Mouse (Mus musculus) intestine, postnatal 0 days (tissue): ENCODE results near the gene Meig1. TPM values are rescaled to one million over a fixed set of nuclear protein-coding genes. Genes with fewer than 3 reads are reported as not detected.

ENCODE experiments used
- ATAC-seq: fragments of 200-750 bp; cut with Nextera tagmentation; 2 replicates; pipeline ENCODE4 v1.8.0; 2017; ENCODE audit warnings: mild to moderate bottlenecking, moderate TSS enrichment, moderate library complexity
- H3K27ac ChIP-seq: fragments of 300-500 bp; sonication (generic); 2 replicates; pipeline ENCODE4 v1.5.1; 2014; ENCODE audit warnings: mild to moderate bottlenecking, low read depth, low read length, moderate library complexity
- H3K27me3 ChIP-seq: fragments of 300-500 bp; sonication (generic); replicated peaks from 2 replicates; pipeline ENCODE4 v1.6.1; 2014; ENCODE audit warnings: low read length, mixed read lengths; ENCODE audit not compliant: control insufficient read depth, insufficient read depth
- H3K36me3 ChIP-seq: fragments of 300-500 bp; sonication (generic); 2 replicates; pipeline ENCODE4 v1.6.1; 2014; ENCODE audit warnings: mild to moderate bottlenecking, moderate library complexity; ENCODE audit not compliant: control insufficient read depth, insufficient read depth
- H3K4me1 ChIP-seq: fragments of 300-500 bp; sonication (generic); replicated peaks from 2 replicates; pipeline ENCODE4 v1.6.1; 2014; ENCODE audit warnings: antibody characterized with exemption, low read length, mixed read lengths; ENCODE audit not compliant: control insufficient read depth, insufficient read depth
- H3K4me2 ChIP-seq: fragments of 300-500 bp; sonication (generic); replicated peaks from 2 replicates; pipeline ENCODE4 v1.6.1; 2014; ENCODE audit warnings: low read depth, mild to moderate bottlenecking, moderate library complexity
- H3K4me3 ChIP-seq: fragments of 300-500 bp; sonication (generic); 2 replicates; pipeline ENCODE4 v1.5.1; 2014; ENCODE audit warnings: low read depth, low read length
- H3K9ac ChIP-seq: fragments of 300-500 bp; sonication (generic); 2 replicates; pipeline ENCODE4 v1.6.1; 2014; ENCODE audit warnings: mild to moderate bottlenecking, low read depth, low read length
- H3K9me3 ChIP-seq: fragments of 300-500 bp; sonication (generic); 2 replicates; pipeline ENCODE4 v1.6.1; 2016; ENCODE audit warnings: mixed run types; ENCODE audit not compliant: control insufficient read depth
- CTCF ChIP-seq: sonication (generic); IDR thresholded peaks from 2 replicates; pipeline ENCODE4 v1.5.1; 2016; ENCODE audit warnings: low read depth, mild to moderate bottlenecking, control low read depth, antibody characterized with exemption, moderate library complexity
- WGBS: fragments of 180-500 bp; shearing (Covaris S2); extraction: QIAGEN DNeasy Blood & Tissue Kit; methylation state at CpG from one replicate; pipeline ENCODE4 v1.1.7; 2014; 5-methylcytosine and 5-hydroxymethylcytosine counted together
- polyA plus RNA-seq: library from polyadenylated mRNA; unstranded; fragments of >200 nt; fragmentation: Nextera tagmentation; extraction: Ambion mirVana; gene quantifications from 2 replicates; pipeline ENCODE4 v1.2.1, GENCODE M21; 2015

Gene Meig1
- polyA plus RNA-seq, 1 experiment from 2014 or later, result 0.43 TPM

GRCm38 (mm10) chr2:3435369-3436061 lies 13.1 kb upstream of the Meig1 start:
- H3K9ac ChIP-seq, result no peak overlapping the region
- H3K4me1 ChIP-seq, result no peaks in the 10 kb centered on the region
- TF ChIP-seq CTCF, result no peak
- H3K4me2 ChIP-seq, result no peak overlapping the region
- H3K27me3 ChIP-seq, result no peaks in the 10 kb centered on the region
- no peaks in the 10 kb centered on the region for H3K9me3 ChIP-seq
- peaks cover 7% of the 10 kb centered on the region for H3K36me3 ChIP-seq
- WGBS, result 82% methylated on average over 6 of the region's 6 CpGs
- no peak overlapping the region for H3K4me3 ChIP-seq
- no peak overlapping the region for H3K27ac ChIP-seq
- ATAC-seq, result no peak

DNA sequence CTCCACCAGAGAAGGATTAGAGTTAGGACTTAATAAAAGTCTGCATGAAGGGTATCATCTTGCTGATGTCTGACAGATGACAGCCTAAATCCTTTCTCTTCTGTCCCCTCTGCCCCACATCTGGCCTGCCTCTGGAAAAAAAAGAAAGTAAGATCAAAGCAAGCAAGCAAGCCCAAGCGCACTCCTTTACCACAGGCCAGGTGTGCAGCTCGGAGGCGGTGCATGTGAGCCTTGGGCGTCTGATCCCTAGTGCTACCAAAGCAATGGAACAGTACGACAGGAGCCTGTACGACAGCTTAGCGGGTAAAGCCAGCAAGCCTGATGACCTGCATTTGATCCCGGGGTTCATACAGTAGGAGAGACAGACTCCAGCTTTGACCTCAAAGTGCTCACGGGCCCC lies 8.5 kb upstream of the Meig1 start:
- Histone ChIP-seq H3K4me1 (no peaks in the 10 kb centered on the region), H3K9me3 (no peaks in the 10 kb centered on the region), H3K27me3 (no peaks in the 10 kb centered on the region), H3K4me3 (no peak overlapping the region), H3K27ac (no peak overlapping the region), H3K36me3 (no peaks in the 10 kb centered on the region), H3K4me2 (no peak overlapping the region), H3K9ac (no peak overlapping the region)
- no peak for ATAC-seq
- WGBS, result 80% methylated on average over 9 of the region's 9 CpGs
- TF ChIP-seq CTCF, result no peak

DNA sequence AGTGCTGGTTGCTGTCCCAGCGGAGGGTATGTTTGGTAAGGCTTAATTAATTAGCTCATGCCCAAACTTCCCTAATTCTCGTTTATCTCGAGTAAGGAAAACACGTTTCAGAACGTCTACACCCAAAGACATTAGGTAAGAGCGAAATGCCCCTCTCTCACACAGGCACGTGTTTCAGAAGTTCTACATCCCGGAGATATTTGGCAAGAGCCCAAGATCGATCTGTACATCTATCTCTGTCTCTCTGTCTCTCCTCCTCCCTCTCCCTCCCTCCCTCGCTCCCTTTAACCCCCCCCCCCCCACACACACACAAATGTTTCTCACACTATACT lies 2.1 kb upstream of the Meig1 start:
- H3K27ac ChIP-seq, result no peak overlapping the region
- 0 out of 2 replicates have a peak, but pooled peaks cover 4% of the 10 kb centered on the region for H3K4me1 ChIP-seq
- peak overlapping the region; percentile 62 for H3K9ac ChIP-seq
- H3K27me3 ChIP-seq, result no peaks in the 10 kb centered on the region
- no peaks in the 10 kb centered on the region for H3K36me3 ChIP-seq
- WGBS, result 2% methylated on average over 10 of the region's 10 CpGs
- H3K4me2 ChIP-seq, result peak overlapping the region; percentile 97
- TF ChIP-seq CTCF, result no peak
- peak overlapping the region; percentile 78 for H3K4me3 ChIP-seq
- ATAC-seq, result no peak
- H3K9me3 ChIP-seq, result no peaks in the 10 kb centered on the region

DNA sequence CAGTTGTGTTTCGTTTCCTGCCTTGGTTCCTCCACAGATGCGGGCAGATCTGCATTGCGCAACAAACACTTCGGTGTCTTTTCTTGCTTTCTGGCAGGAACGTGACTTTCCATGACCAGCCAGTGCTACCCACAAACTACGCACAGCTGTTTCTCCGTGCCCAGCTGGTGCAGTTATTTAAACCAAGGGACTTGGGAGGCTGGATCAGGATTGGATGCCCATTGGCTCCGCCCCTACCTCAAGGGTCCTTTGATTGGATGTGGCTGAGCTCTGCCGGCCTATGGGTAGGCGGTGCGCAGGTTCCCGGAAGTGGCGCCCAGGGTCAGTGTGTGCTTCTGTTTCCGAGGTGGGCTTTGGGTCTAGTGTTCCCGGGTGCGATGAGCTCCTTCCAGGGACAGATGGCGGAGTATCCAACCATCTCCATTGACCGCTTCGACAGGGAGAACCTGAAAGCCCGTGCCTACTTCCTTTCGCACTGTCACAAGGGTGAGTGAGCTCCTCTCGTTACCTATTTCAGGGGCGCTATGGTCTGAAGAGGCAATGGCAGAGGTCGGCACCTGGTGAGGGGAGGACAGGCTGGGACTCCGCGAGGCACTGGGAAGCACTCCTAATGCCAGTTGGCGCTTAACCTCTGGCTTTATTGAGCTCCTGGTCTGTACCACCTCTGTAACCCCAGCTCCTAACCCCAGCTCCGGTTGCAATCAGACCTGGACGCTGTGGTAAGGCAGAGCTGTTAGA lies 1.6 kb upstream of the Meig1 start, which contains the start of gene Dclre1c:
Gene Dclre1c (plus strand): TSS at position 291 of the 738 bp plus-strand sequence.
- H3K4me3 ChIP-seq, result peak within 1 kb of the TSS; percentile 78
- H3K4me1 ChIP-seq, result 0 out of 2 replicates have a peak, but pooled peaks cover 4% of the 10 kb centered on the region
- H3K9me3 ChIP-seq, result no peaks in the 10 kb centered on the region
- H3K36me3 ChIP-seq, result no peaks in the 10 kb centered on the region
- peak within 1 kb of the TSS; percentile 62 for H3K9ac ChIP-seq
- H3K27ac ChIP-seq, result peak within 1 kb of the TSS; percentile 28; the same call in 1 of the 2 replicates
- H3K4me2 ChIP-seq, result peak within 1 kb of the TSS; percentile 97
- H3K27me3 ChIP-seq, result no peaks in the 10 kb centered on the region
- under 1% methylated on average over 29 of the region's 29 CpGs for WGBS
- 0 out of 2 replicates have a peak, but pooled peaks have one; percentile 8 for TF ChIP-seq CTCF
- ATAC-seq, result peak; percentile 98

DNA sequence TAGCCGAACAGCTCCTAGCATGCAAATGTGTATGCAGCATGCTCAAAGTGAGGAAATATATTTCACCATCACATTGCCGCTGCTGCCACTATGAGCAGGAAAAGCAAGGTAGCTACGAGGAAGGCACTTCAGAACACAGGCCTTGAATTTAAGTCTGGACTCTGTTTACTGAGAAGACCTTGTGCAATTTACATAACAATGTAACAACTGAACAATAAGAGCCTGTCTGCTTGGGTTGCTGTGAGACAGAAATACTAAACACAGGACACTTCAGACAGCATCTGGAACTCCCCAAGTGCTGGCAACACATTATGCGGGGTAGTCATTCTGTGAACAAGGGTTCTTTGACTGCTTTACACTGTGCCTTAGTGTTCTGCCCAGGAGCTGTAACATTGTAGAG lies 2.3 kb downstream of the Meig1 start:
- 70% methylated on average over 4 of the region's 4 CpGs for WGBS
- no peak overlapping the region for H3K4me3 ChIP-seq
- no peak for ATAC-seq

GRCm38 (mm10) chr2:3418883-3419431 lies 3.5 kb downstream of the Meig1 start:
- ATAC-seq, result peak; percentile 94
- H3K9me3 ChIP-seq, result no peaks in the 10 kb centered on the region
- H3K4me1 ChIP-seq, result no peaks in the 10 kb centered on the region
- under 1% methylated on average over 38 of the region's 38 CpGs for WGBS
- H3K9ac ChIP-seq, result no peak overlapping the region
- H3K27ac ChIP-seq, result no peak overlapping the region
- H3K36me3 ChIP-seq, result no peaks in the 10 kb centered on the region
- peak overlapping the region; percentile 76 for H3K4me2 ChIP-seq
- TF ChIP-seq CTCF, result peak; percentile 29; the same call in 1 of the 2 replicates
- peak overlapping the region; percentile 45 for H3K4me3 ChIP-seq
- 0 out of 2 replicates have a peak, but pooled peaks cover 4% of the 10 kb centered on the region for H3K27me3 ChIP-seq

More for the DNA sequence above, 2.3 kb downstream of the Meig1 start:
- Histone ChIP-seq H3K27me3 (0 out of 2 replicates have a peak, but pooled peaks cover 4% of the 10 kb centered on the region), H3K9me3 (no peaks in the 10 kb centered on the region), H3K9ac (no peak overlapping the region), H3K4me2 (no peak overlapping the region), H3K27ac (no peak overlapping the region), H3K36me3 (no peaks in the 10 kb centered on the region), H3K4me1 (0 out of 2 replicates have a peak, but pooled peaks cover 4% of the 10 kb centered on the region)
- TF ChIP-seq CTCF, result no peak
